Mouse (Mus musculus): ENCODE results near the gene Tnp1. TPM values are rescaled to one million over a fixed set of nuclear protein-coding genes. Genes with fewer than 3 reads are reported as not detected.

Tnp1 gene
- total and polyA plus RNA-seq, 3 experiments = not detected

DNA sequence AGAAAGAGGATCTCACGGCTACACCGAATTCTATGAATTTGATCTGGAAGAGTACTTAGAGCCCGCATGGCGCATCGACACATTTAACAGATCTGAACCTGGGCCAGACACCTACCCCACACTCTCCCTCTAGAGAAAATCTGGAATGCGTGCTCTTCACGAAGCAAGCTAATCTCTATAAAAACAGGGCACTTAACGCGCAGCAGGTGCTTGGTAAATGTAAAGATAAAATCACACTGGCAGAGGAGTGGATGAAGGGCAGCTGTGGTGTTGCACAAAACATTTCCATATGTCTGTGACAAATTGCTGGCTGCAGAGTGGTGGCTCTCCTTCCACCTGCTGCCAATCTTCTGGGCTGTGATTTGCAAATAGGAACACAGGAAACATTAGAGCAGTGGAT lies 36.8 kb downstream of the Tnp1 start:
- H3K4me1 ChIP-seq (ENCODE audit: insufficient read depth, low read depth, low read length) = peaks cover 12% of the 10 kb centered on the region

DNA sequence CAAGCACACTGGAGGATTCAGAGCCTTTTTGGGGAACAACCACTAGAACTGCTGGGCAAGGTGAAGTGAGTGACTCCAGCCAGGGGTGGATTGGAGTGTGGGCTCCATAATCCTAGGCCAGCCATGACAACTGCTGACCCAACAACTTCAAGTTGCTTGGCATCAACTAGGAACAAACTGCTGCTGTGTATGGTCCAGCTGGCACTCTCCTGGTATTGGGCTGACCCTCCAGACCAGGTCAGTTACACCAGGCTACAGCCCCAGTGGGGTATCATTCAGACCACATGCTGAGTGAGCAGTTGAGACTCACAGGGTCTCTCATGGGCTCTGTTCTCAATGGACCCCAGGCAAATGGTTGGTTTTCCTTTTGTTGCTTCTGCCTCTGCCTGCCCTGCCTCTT lies 41.5 kb downstream of the Tnp1 start:
- Histone ChIP-seq H3K27me3 (ENCODE audit: insufficient read depth, low read length) (peaks cover 56% of the 10 kb centered on the region), H3K36me3 (replicated peaks) (no peaks in the 10 kb centered on the region), H3K4me1 (ENCODE audit: insufficient read depth, low read depth, low read length) (peaks cover 20% of the 10 kb centered on the region), H3K4me3 (ENCODE audit: low read depth, low read length) (no peak overlapping the region), H3K9me3 (replicated peaks) (no peaks in the 10 kb centered on the region)
- ATAC-seq (ENCODE audit: extremely low read depth, insufficient number of reproducible peaks, low FRiP score, poor library complexity, severe bottlenecking) (no peak), DNase-seq (ENCODE audit: low spot score) (no peak)
- TF ChIP-seq POLR2AphosphoS5 (IDR thresholded peaks at IDR 0.05; ENCODE audit: insufficient replicate concordance, low read depth, low read length) (no peak), GATA1 (IDR thresholded peaks at IDR 0.05; ENCODE audit: borderline replicate concordance, low read length) (no peak), CTCF (IDR thresholded peaks at IDR 0.05; ENCODE audit: low read depth, low read length) (no peak), TAL1 (conservative IDR thresholded peaks at IDR 0.05; ENCODE audit: low read depth, low read length) (no peak), GATA2 (IDR thresholded peaks at IDR 0.05; ENCODE audit: borderline replicate concordance, low read depth, low read length) (no peak)

More for the DNA sequence above, 36.8 kb downstream of the Tnp1 start:
- ATAC-seq (ENCODE audit: extremely low read depth, insufficient number of reproducible peaks, low FRiP score, poor library complexity, severe bottlenecking) = no peak
- Histone ChIP-seq H3K27me3 (ENCODE audit: insufficient read depth, low read length) (peaks cover 28% of the 10 kb centered on the region), H3K9me3 (replicated peaks) (peaks cover 3% of the 10 kb centered on the region; the same call in 1 of the 2 replicates), H3K4me3 (ENCODE audit: low read depth, low read length) (no peak overlapping the region), H3K36me3 (replicated peaks) (no peaks in the 10 kb centered on the region)
- DNase-seq (ENCODE audit: low spot score) = no peak
- TF ChIP-seq POLR2AphosphoS5 (IDR thresholded peaks at IDR 0.05; ENCODE audit: insufficient replicate concordance, low read depth, low read length) (no peak), TAL1 (conservative IDR thresholded peaks at IDR 0.05; ENCODE audit: low read depth, low read length) (no peak), CTCF (IDR thresholded peaks at IDR 0.05; ENCODE audit: low read depth, low read length) (no peak), GATA1 (IDR thresholded peaks at IDR 0.05; ENCODE audit: borderline replicate concordance, low read length) (no peak), GATA2 (IDR thresholded peaks at IDR 0.05; ENCODE audit: borderline replicate concordance, low read depth, low read length) (no peak)

GRCm38 (mm10) chr1:72970461-72970860 lies 45.2 kb downstream of the Tnp1 start:
- DNase-seq (ENCODE audit: low spot score) = no peak
- no peaks in the 10 kb centered on the region for H3K36me3 ChIP-seq (replicated peaks)

DNA sequence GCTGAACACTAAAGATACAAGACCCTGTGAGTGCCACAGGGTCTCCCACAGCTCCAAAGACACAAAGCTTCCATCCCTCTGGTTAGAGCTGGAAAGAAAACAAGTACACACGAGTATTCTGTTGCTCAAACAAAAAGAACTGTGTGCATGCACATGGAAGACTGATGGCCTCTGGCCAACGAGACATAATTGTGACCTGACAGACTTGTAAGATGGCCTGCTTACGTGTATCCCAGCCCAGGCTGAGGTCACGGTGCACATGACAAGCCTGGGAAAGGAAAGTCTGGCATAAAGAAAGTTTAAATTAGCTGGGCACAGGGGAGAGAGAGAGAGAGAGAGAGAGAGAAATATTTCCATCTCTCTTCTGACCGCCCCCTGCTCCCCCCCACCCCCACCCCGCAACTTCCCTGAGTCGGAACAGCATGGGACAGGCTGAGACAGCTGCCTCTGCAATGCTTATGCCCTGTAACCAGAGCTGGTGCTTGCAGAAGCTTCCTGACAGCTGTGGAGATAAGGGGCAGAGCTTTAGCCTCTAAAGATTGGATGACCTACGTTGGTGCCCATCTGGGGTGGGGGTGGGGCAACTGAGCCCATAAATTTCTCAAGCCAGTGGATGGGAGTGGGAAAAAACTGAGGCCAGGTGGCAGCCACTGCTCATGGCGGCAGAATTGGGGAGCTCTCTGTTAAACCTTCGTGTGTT lies 46.4 kb downstream of the Tnp1 start:
- Histone ChIP-seq H3K9me3 (replicated peaks) (no peaks in the 10 kb centered on the region), H3K4me1 (ENCODE audit: insufficient read depth, low read depth, low read length) (peaks cover 24% of the 10 kb centered on the region), H3K27me3 (ENCODE audit: insufficient read depth, low read length) (peaks cover 57% of the 10 kb centered on the region), H3K4me3 (ENCODE audit: low read depth, low read length) (no peak overlapping the region), H3K36me3 (replicated peaks) (no peaks in the 10 kb centered on the region)
- DNase-seq (ENCODE audit: low spot score) (no peak), ATAC-seq (ENCODE audit: extremely low read depth, insufficient number of reproducible peaks, low FRiP score, poor library complexity, severe bottlenecking) (no peak)
- TF ChIP-seq POLR2AphosphoS5 (IDR thresholded peaks at IDR 0.05; ENCODE audit: insufficient replicate concordance, low read depth, low read length) = no peak
- TF ChIP-seq CTCF (IDR thresholded peaks at IDR 0.05; ENCODE audit: low read depth, low read length) = no peak
- TF ChIP-seq TAL1 (conservative IDR thresholded peaks at IDR 0.05; ENCODE audit: low read depth, low read length) = no peak
- TF ChIP-seq GATA2 (IDR thresholded peaks at IDR 0.05; ENCODE audit: borderline replicate concordance, low read depth, low read length) = no peak
- TF ChIP-seq GATA1 (IDR thresholded peaks at IDR 0.05; ENCODE audit: borderline replicate concordance, low read length) = no peak

More at GRCm38 (mm10) chr1:72970461-72970860, 45.2 kb downstream of the Tnp1 start:
- no peak for ATAC-seq (ENCODE audit: extremely low read depth, insufficient number of reproducible peaks, low FRiP score, poor library complexity, severe bottlenecking)
- Histone ChIP-seq H3K27me3 (ENCODE audit: insufficient read depth, low read length) (peaks cover 59% of the 10 kb centered on the region), H3K4me3 (ENCODE audit: low read depth, low read length) (no peak overlapping the region), H3K9me3 (replicated peaks) (no peaks in the 10 kb centered on the region), H3K4me1 (ENCODE audit: insufficient read depth, low read depth, low read length) (peaks cover 24% of the 10 kb centered on the region)
- TF ChIP-seq GATA2 (IDR thresholded peaks at IDR 0.05; ENCODE audit: borderline replicate concordance, low read depth, low read length) (no peak), POLR2AphosphoS5 (IDR thresholded peaks at IDR 0.05; ENCODE audit: insufficient replicate concordance, low read depth, low read length) (no peak), CTCF (IDR thresholded peaks at IDR 0.05; ENCODE audit: low read depth, low read length) (no peak), TAL1 (conservative IDR thresholded peaks at IDR 0.05; ENCODE audit: low read depth, low read length) (no peak), GATA1 (IDR thresholded peaks at IDR 0.05; ENCODE audit: borderline replicate concordance, low read length) (no peak)

GRCm38 (mm10) chr1:72966423-72966822 lies 49.3 kb downstream of the Tnp1 start:
- H3K36me3 ChIP-seq (replicated peaks) = no peaks in the 10 kb centered on the region
- H3K27me3 ChIP-seq (ENCODE audit: insufficient read depth, low read length) = peaks cover 59% of the 10 kb centered on the region
- no peak for DNase-seq (ENCODE audit: low spot score)
- H3K9me3 ChIP-seq (replicated peaks) = no peaks in the 10 kb centered on the region
- H3K4me3 ChIP-seq (ENCODE audit: low read depth, low read length) = no peak overlapping the region
- no peak for TF ChIP-seq GATA2 (IDR thresholded peaks at IDR 0.05; ENCODE audit: borderline replicate concordance, low read depth, low read length)
- TF ChIP-seq TAL1 (conservative IDR thresholded peaks at IDR 0.05; ENCODE audit: low read depth, low read length) = no peak
- TF ChIP-seq CTCF (IDR thresholded peaks at IDR 0.05; ENCODE audit: low read depth, low read length) = no peak
- no peak for TF ChIP-seq POLR2AphosphoS5 (IDR thresholded peaks at IDR 0.05; ENCODE audit: insufficient replicate concordance, low read depth, low read length)
- TF ChIP-seq GATA1 (IDR thresholded peaks at IDR 0.05; ENCODE audit: borderline replicate concordance, low read length) = no peak
- no peak for ATAC-seq (ENCODE audit: extremely low read depth, insufficient number of reproducible peaks, low FRiP score, poor library complexity, severe bottlenecking)
- H3K4me1 ChIP-seq (ENCODE audit: insufficient read depth, low read depth, low read length) = peaks cover 28% of the 10 kb centered on the region

Other genes starting within 250 kb of the Tnp1 start
- gene Igfbp2, start 191.4 kb downstream of the Tnp1 start, total RNA-seq (2014; fragmentation: Nextera tagmentation) = not detected in 2 replicates
- 0.29 and 0.55 TPM in 2 replicates for gene Igfbp2, start 191.4 kb downstream of the Tnp1 start, total RNA-seq (2017)
- gene Igfbp2, start 191.4 kb downstream of the Tnp1 start, polyA plus RNA-seq (2012) = not detected in 2 replicates
- gene Igfbp5, start 141.0 kb downstream of the Tnp1 start, total RNA-seq (2014; fragmentation: Nextera tagmentation) = not detected in 2 replicates
- gene Igfbp5, start 141.0 kb downstream of the Tnp1 start, total RNA-seq (2017) = 0.11 and 0.17 TPM in 2 replicates
- 0.01 TPM in 1 of 2 replicates, not detected in the other for gene Igfbp5, start 141.0 kb downstream of the Tnp1 start, polyA plus RNA-seq (2012)

Measured in G1E (cell line).